ENCODE assay signal across 8 mouse cellular contexts in genomic region chr1:186116701-186117488, GRCm38 (mm10). TPM values are rescaled to one million over a fixed set of nuclear protein-coding genes. Genes with fewer than 3 reads are reported as not detected.
DNase-seq lines count a peak whose midpoint lies in the region; ATAC-seq and TF ChIP-seq lines count a peak whose summit lies in the region.

Gene Lyplal1 (minus strand): TSS chr1:186117310.

- peak within 1 kb of the TSS; percentile 66 for H3K4me2 ChIP-seq in hindbrain, embryonic 11.5 days (replicated peaks; ENCODE audit: low read depth, low read length)
- peak within 1 kb of the TSS; percentile 66 for H3K4me2 ChIP-seq in lung, postnatal 0 days (replicated peaks; ENCODE audit: low read depth, low read length)

- no peak for TF ChIP-seq EP300 in lung, postnatal 0 days (IDR thresholded peaks at IDR 0.05)

- peak; percentile 98 for DNase-seq in NIH3T3 (ENCODE audit: low read depth)
- peak; percentile 95 for DNase-seq in cerebellum, adult 9-10 months
- peak; percentile 93 to 97 for DNase-seq in frontal cortex, postnatal 10 days (ENCODE audit: low spot score in 2 of 2)
- peak; percentile 98 for DNase-seq in hindbrain, embryonic 11.5 days (ENCODE audit: low spot score)
- peak; percentile 95 to 98 for DNase-seq in layer of hippocampus, postnatal 10 days (ENCODE audit: low spot score in 2 of 2)
- DNase-seq in lung, postnatal 0 days (ENCODE audit: low spot score), result peak; percentile 97
- peak; percentile 96 for DNase-seq in ovary, postnatal 14 days (ENCODE audit: low spot score)
- peak; percentile 66 to 84 for DNase-seq in thymus, postnatal 10 days (ENCODE audit: low spot score in 2 of 2)

- H3K36me3 ChIP-seq in hindbrain, embryonic 11.5 days (ENCODE audit: control insufficient read depth, insufficient read depth, low read length), result no peaks in the 10 kb centered on the region
- no peaks in the 10 kb centered on the region for H3K36me3 ChIP-seq in lung, postnatal 0 days (ENCODE audit: insufficient read depth, low read length)

- peak within 1 kb of the TSS; percentile 92 for H3K9ac ChIP-seq in hindbrain, embryonic 11.5 days (ENCODE audit: low read depth, low read length)
- peak within 1 kb of the TSS; percentile 67 for H3K9ac ChIP-seq in lung, postnatal 0 days (replicated peaks; ENCODE audit: low read depth)

- WGBS in hindbrain, embryonic 11.5 days, result 5% methylated on average over 44 of the region's 44 CpGs
- WGBS in lung, postnatal 0 days, result 2% methylated on average over 44 of the region's 44 CpGs

- no peaks in the 10 kb centered on the region for H3K27me3 ChIP-seq in hindbrain, embryonic 11.5 days (ENCODE audit: control insufficient read depth, insufficient read depth, low read length)
- no peaks in the 10 kb centered on the region for H3K27me3 ChIP-seq in lung, postnatal 0 days (replicated peaks; ENCODE audit: insufficient read depth, low read length)

- no peaks in the 10 kb centered on the region for H3K9me3 ChIP-seq in hindbrain, embryonic 11.5 days (ENCODE audit: control insufficient read depth, low read length)
- no peaks in the 10 kb centered on the region for H3K9me3 ChIP-seq in lung, postnatal 0 days (ENCODE audit: low read length)

- 0 out of 2 replicates have a peak, but pooled peaks cover 2% of the 10 kb centered on the region for H3K4me1 ChIP-seq in hindbrain, embryonic 11.5 days (replicated peaks; ENCODE audit: control insufficient read depth, insufficient read depth, low read length)
- no peaks in the 10 kb centered on the region; the same call in 1 of the 2 replicates for H3K4me1 ChIP-seq in lung, postnatal 0 days (ENCODE audit: insufficient read depth, low read depth, low read length)

- ATAC-seq in hindbrain, embryonic 11.5 days (ENCODE audit: low FRiP score), result peak; percentile 96
- ATAC-seq in lung, postnatal 0 days, result peak; percentile 97

- peak; percentile 28 for TF ChIP-seq CTCF in lung, postnatal 0 days (IDR thresholded peaks at IDR 0.05)

- peak within 1 kb of the TSS; percentile 60 for H3K27ac ChIP-seq in hindbrain, embryonic 11.5 days (ENCODE audit: low read depth, low read length)
- peak within 1 kb of the TSS; percentile 55 for H3K27ac ChIP-seq in lung, postnatal 0 days (ENCODE audit: low read length)

- H3K4me3 ChIP-seq in hindbrain, embryonic 11.5 days (ENCODE audit: low read depth, low read length), result peak within 1 kb of the TSS; percentile 65
- H3K4me3 ChIP-seq in lung, postnatal 0 days (ENCODE audit: low read depth, low read length), result peak within 1 kb of the TSS; percentile 70

RNA-seq across cellular contexts. Expression of gene Lyplal1, which starts in this region (rescaled TPM):
- 23.6 and 24.0 TPM in 2 replicates for polyA plus RNA-seq in hindbrain, embryonic 11.5 days (2014; fragmentation: Nextera tagmentation; extraction: Ambion mirVana)
- 10 to 100 TPM; 14.7 to 16.3 TPM for total RNA-seq in layer of hippocampus, postnatal 10 days (2021)
- 14.7 and 16.9 TPM in 2 replicates for polyA plus RNA-seq in lung, postnatal 0 days (2015; fragmentation: Nextera tagmentation; extraction: Ambion mirVana)

Comparison
In these comparisons a context has a peak if more than half of its experiments do, and no peak if none do; other contexts are left out.
1. Peak in every context shown above with its lines: DNase-seq, ATAC-seq, H3K4me3 ChIP-seq and H3K27ac ChIP-seq.